Mouse (Mus musculus) lung, postnatal 0 days (tissue): Measurements from ENCODE around the gene Diaph2. TPM values are rescaled to one million over a fixed set of nuclear protein-coding genes. Genes with fewer than 3 reads are reported as not detected.
"Not testable (repeated sequence)": the region's sequence is repeated elsewhere in the genome, so short reads cannot be mapped to it uniquely, and the experiment has no call there.

Experiments used
- ATAC-seq: fragments of 200-750 bp; cut with Nextera tagmentation; 2 replicates; pipeline ENCODE4 v1.8.0; 2017; ENCODE audit warnings: moderate library complexity
- DNase-seq: peaks from one replicate; pipeline ENCODE4 v3.0.0-alpha.2; 2016; ENCODE audit warnings: low spot score
- H3K27ac ChIP-seq: fragments of 300-500 bp; sonication (generic); 2 replicates; pipeline ENCODE4 v1.5.1; 2014; ENCODE audit warnings: antibody characterized with exemption, mild to moderate bottlenecking, low read length, mixed read lengths
- H3K27me3 ChIP-seq: fragments of 300-500 bp; sonication (generic); replicated peaks from 2 replicates; pipeline ENCODE4 v1.6.1; 2014; ENCODE audit warnings: low read length, mixed read lengths; ENCODE audit not compliant: insufficient read depth
- H3K36me3 ChIP-seq: fragments of 300-500 bp; sonication (generic); 2 replicates; pipeline ENCODE4 v1.6.1; 2014; ENCODE audit warnings: low read length, mixed read lengths; ENCODE audit not compliant: insufficient read depth
- H3K4me1 ChIP-seq: fragments of 300-500 bp; sonication (generic); 2 replicates; pipeline ENCODE4 v1.6.1; 2014; ENCODE audit warnings: antibody characterized with exemption, low read depth, low read length, mixed read lengths; ENCODE audit not compliant: insufficient read depth
- H3K4me2 ChIP-seq: fragments of 300-500 bp; sonication (generic); replicated peaks from 2 replicates; pipeline ENCODE4 v1.6.1; 2014; ENCODE audit warnings: low read depth, mild to moderate bottlenecking, low read length, moderate library complexity, mixed read lengths
- H3K4me3 ChIP-seq: fragments of 300-500 bp; sonication (generic); 2 replicates; pipeline ENCODE4 v1.5.1; 2014; ENCODE audit warnings: low read depth, low read length
- H3K9ac ChIP-seq: fragments of 300-500 bp; sonication (generic); replicated peaks from 2 replicates; pipeline ENCODE4 v1.6.1; 2014; ENCODE audit warnings: low read depth, mild to moderate bottlenecking
- H3K9me3 ChIP-seq: fragments of 300-500 bp; sonication (generic); 2 replicates; pipeline ENCODE4 v1.6.1; 2016; ENCODE audit warnings: low read length, mixed read lengths
- CTCF ChIP-seq: IDR thresholded peaks from 2 replicates; pipeline ENCODE4 v1.5.1; 2016; ENCODE audit warnings: antibody characterized with exemption, mild to moderate bottlenecking
- EP300 ChIP-seq: IDR thresholded peaks from 2 replicates; pipeline ENCODE4 v1.6.1; 2016; ENCODE audit warnings: antibody characterized with exemption, mild to moderate bottlenecking, control low read depth
- WGBS: fragments of 180-500 bp; shearing (Covaris S2); extraction: QIAGEN DNeasy Blood & Tissue Kit; methylation state at CpG from one replicate; pipeline ENCODE4 v1.1.7; 2014; 5-methylcytosine and 5-hydroxymethylcytosine counted together
- polyA plus RNA-seq: library from polyadenylated mRNA; unstranded; fragments of >200 nt; fragmentation: Nextera tagmentation; extraction: Ambion mirVana; gene quantifications from 2 replicates; pipeline ENCODE4 v1.2.1, GENCODE M21; 2015

Diaph2 gene
- polyA plus RNA-seq, 1 experiment from 2014 or later, result 7.5 TPM

- Histone ChIP-seq H3K4me1 (no peaks in the 10 kb centered on the region), H3K27me3 (no peaks in the 10 kb centered on the region), H3K27ac (no peak overlapping the region), H3K36me3 (no peaks in the 10 kb centered on the region), H3K9me3 (no peaks in the 10 kb centered on the region), H3K9ac (no peak overlapping the region), H3K4me3 (no peak overlapping the region), H3K4me2 (no peak overlapping the region)
- 82% methylated on average over 9 of the region's 9 CpGs for WGBS
- ATAC-seq (no peak), DNase-seq (no peak)
- TF ChIP-seq CTCF (no peak), EP300 (no peak)
These were observed 537.5 kb downstream of the Diaph2 start for GRCm38 (mm10) chrX:130287032-130287431.

GRCm38 (mm10) chrX:130289775-130290174 is 540.2 kb downstream of the Diaph2 start:
- 82% methylated on average over 5 of the region's 5 CpGs for WGBS
- no peak for DNase-seq

GRCm38 (mm10) chrX:130350808-130351435 is 601.4 kb downstream of the Diaph2 start:
- H3K4me1 ChIP-seq, result no peaks in the 10 kb centered on the region
- H3K9me3 ChIP-seq, result no peaks in the 10 kb centered on the region
- H3K4me3 ChIP-seq, result no peak overlapping the region
- H3K36me3 ChIP-seq, result no peaks in the 10 kb centered on the region
- H3K9ac ChIP-seq, result no peak overlapping the region
- no peak for DNase-seq
- H3K27me3 ChIP-seq, result no peaks in the 10 kb centered on the region
- H3K4me2 ChIP-seq, result no peak overlapping the region
- H3K27ac ChIP-seq, result no peak overlapping the region
- TF ChIP-seq EP300 (no peak), CTCF (no peak)
- no peak for ATAC-seq

More at GRCm38 (mm10) chrX:130289775-130290174, 540.2 kb downstream of the Diaph2 start:
- TF ChIP-seq CTCF, result no peak
- TF ChIP-seq EP300, result no peak
- H3K27ac ChIP-seq, result no peak overlapping the region
- H3K4me3 ChIP-seq, result no peak overlapping the region
- H3K27me3 ChIP-seq, result no peaks in the 10 kb centered on the region
- no peaks in the 10 kb centered on the region for H3K36me3 ChIP-seq
- no peaks in the 10 kb centered on the region for H3K4me1 ChIP-seq
- H3K9me3 ChIP-seq, result no peaks in the 10 kb centered on the region
- ATAC-seq, result no peak
- H3K9ac ChIP-seq, result no peak overlapping the region
- H3K4me2 ChIP-seq, result no peak overlapping the region

GRCm38 (mm10) chrX:130351480-130351879 is 601.9 kb downstream of the Diaph2 start:
- Histone ChIP-seq H3K9me3 (no peaks in the 10 kb centered on the region), H3K4me2 (no peak overlapping the region), H3K27ac (no peak overlapping the region), H3K27me3 (no peaks in the 10 kb centered on the region), H3K4me3 (no peak overlapping the region), H3K4me1 (no peaks in the 10 kb centered on the region), H3K9ac (no peak overlapping the region), H3K36me3 (no peaks in the 10 kb centered on the region)
- TF ChIP-seq EP300 (no peak), CTCF (no peak)
- ATAC-seq (no peak), DNase-seq (no peak)
- WGBS, result 74% methylated on average over 7 of the region's 7 CpGs

- Histone ChIP-seq H3K27ac (no peak overlapping the region), H3K4me1 (no peaks in the 10 kb centered on the region), H3K27me3 (no peaks in the 10 kb centered on the region), H3K9me3 (no peaks in the 10 kb centered on the region), H3K4me2 (no peak overlapping the region), H3K4me3 (no peak overlapping the region), H3K9ac (no peak overlapping the region), H3K36me3 (no peaks in the 10 kb centered on the region)
- DNase-seq (no peak), ATAC-seq (no peak)
- WGBS, result 77% methylated on average over 4 of the region's 4 CpGs
- TF ChIP-seq EP300, result no peak
- TF ChIP-seq CTCF, result no peak
These were observed 644.1 kb downstream of the Diaph2 start for GRCm38 (mm10) chrX:130393508-130394145.

GRCm38 (mm10) chrX:130403214-130403613 is 653.7 kb downstream of the Diaph2 start:
- no peak for TF ChIP-seq EP300
- no peak for TF ChIP-seq CTCF
- H3K36me3 ChIP-seq, result no peaks in the 10 kb centered on the region
- no peak overlapping the region for H3K4me2 ChIP-seq
- no peak overlapping the region for H3K27ac ChIP-seq
- ATAC-seq (no peak), DNase-seq (no peak)
- no peaks in the 10 kb centered on the region for H3K9me3 ChIP-seq
- no peak overlapping the region for H3K9ac ChIP-seq
- no peaks in the 10 kb centered on the region for H3K27me3 ChIP-seq
- WGBS, result 42% methylated on average over 3 of the region's 3 CpGs
- H3K4me1 ChIP-seq, result no peaks in the 10 kb centered on the region
- H3K4me3 ChIP-seq, result no peak overlapping the region

GRCm38 (mm10) chrX:130407471-130407870 is 657.9 kb downstream of the Diaph2 start:
- not testable (repeated sequence) for H3K36me3 ChIP-seq, H3K9ac ChIP-seq, H3K27me3 ChIP-seq, H3K27ac ChIP-seq, DNase-seq, H3K9me3 ChIP-seq, H3K4me3 ChIP-seq, ATAC-seq, H3K4me2 ChIP-seq, H3K4me1 ChIP-seq
- WGBS, result 85% methylated on average over 3 of the region's 3 CpGs
